Mouse (Mus musculus) CH12.LX (cell line): ENCODE results near the gene Ap1m2. TPM values are rescaled to one million over a fixed set of nuclear protein-coding genes. Genes with fewer than 3 reads are reported as not detected.

Experiments
- DNase-seq: peaks from one replicate; pipeline ENCODE4 v3.0.0-alpha.2; 2013; ENCODE audit errors: extremely low read depth
- H3K27ac ChIP-seq: 2 replicates; pipeline ENCODE4 v1.5.1; 2012; ENCODE audit warnings: low read depth, mild to moderate bottlenecking, control low read depth, moderate library complexity; ENCODE audit not compliant: insufficient read depth
- H3K27me3 ChIP-seq: replicated peaks from 2 replicates; pipeline ENCODE3; 2012; ENCODE audit warnings: inconsistent platforms
- H3K36me3 ChIP-seq, 2 experiments: replicated peaks in 1 of 2; 2 replicates each; pipeline versions ENCODE3 to v1.6.1; 2012; ENCODE audit warnings: inconsistent platforms in 1 of 2, low read length in 1 of 2, mild to moderate bottlenecking in 1 of 2, mixed read lengths in 1 of 2, moderate library complexity in 1 of 2; ENCODE audit not compliant: control insufficient read depth in 1 of 2, insufficient read depth in 1 of 2
- H3K4me1 ChIP-seq, 2 experiments: 2 replicates each; pipeline ENCODE4 v1.6.1; 2012; ENCODE audit warnings: inconsistent platforms in 1 of 2, moderate library complexity in 1 of 2; ENCODE audit not compliant: insufficient read depth in 2 of 2, control insufficient read depth in 1 of 2
- H3K4me2 ChIP-seq: 2 replicates; pipeline ENCODE4 v1.6.1; 2012; ENCODE audit warnings: low read depth, mild to moderate bottlenecking, control low read depth; ENCODE audit not compliant: poor library complexity, insufficient read depth, severe bottlenecking
- H3K4me3 ChIP-seq, 3 experiments: fragments of 150-350 bp in 1 of 3; sonication (generic) in 1 of 3; replicated peaks in 1 of 3; 2 replicates each; pipeline versions ENCODE3 to v1.5.1; 2011 to 2012; ENCODE audit warnings: low read depth in 2 of 3, low read length in 2 of 3, mild to moderate bottlenecking in 2 of 3, moderate library complexity in 2 of 3, control low read depth in 1 of 3, improper control_type of control experiment in 1 of 3, inconsistent platforms in 1 of 3, mixed read lengths in 1 of 3; ENCODE audit not compliant: poor library complexity in 1 of 3
- H3K79me2 ChIP-seq: replicated peaks from 2 replicates; pipeline ENCODE4 v1.6.1; 2012; ENCODE audit warnings: mild to moderate bottlenecking, moderate library complexity; ENCODE audit not compliant: control insufficient read depth, poor library complexity, insufficient read depth, severe bottlenecking; ENCODE audit errors: extremely low read depth
- H3K9ac ChIP-seq: 2 replicates; pipeline ENCODE4 v1.6.1; 2012; ENCODE audit warnings: low read depth, mild to moderate bottlenecking, control low read depth, moderate library complexity; ENCODE audit not compliant: insufficient read depth
- H3K9me3 ChIP-seq: replicated peaks from 2 replicates; pipeline ENCODE3; 2012; ENCODE audit warnings: low read length, inconsistent platforms, mixed read lengths
- BHLHE40 ChIP-seq: IDR thresholded peaks from 2 replicates; pipeline ENCODE4 v1.6.1; 2011; ENCODE audit warnings: mild to moderate bottlenecking, low read depth, low read length, improper control_type of control experiment
- CHD2 ChIP-seq: IDR thresholded peaks from 2 replicates; pipeline ENCODE4 v1.6.1; 2011; ENCODE audit warnings: low read length, improper control_type of control experiment
- CTCF ChIP-seq, 2 experiments: IDR thresholded peaks in 1 of 2; conservative IDR thresholded peaks in 1 of 2; 2 replicates each; pipeline ENCODE4 v1.5.1; 2011 to 2012; ENCODE audit warnings: low read depth in 2 of 2, low read length in 2 of 2, improper control_type of control experiment in 1 of 2, inconsistent platforms in 1 of 2, mild to moderate bottlenecking in 1 of 2, moderate library complexity in 1 of 2
- ELF1 ChIP-seq: IDR thresholded peaks from 2 replicates; pipeline ENCODE4 v1.6.1; 2014; ENCODE audit warnings: low read depth, mild to moderate bottlenecking, inconsistent platforms, low read length, improper control_type of control experiment
- EP300 ChIP-seq: IDR thresholded peaks from 2 replicates; pipeline ENCODE4 v1.6.1; 2011; ENCODE audit warnings: low read length, improper control_type of control experiment
- ETS1 ChIP-seq: conservative IDR thresholded peaks from 2 replicates; pipeline ENCODE4 v1.6.1; 2012; ENCODE audit warnings: low read depth, mild to moderate bottlenecking, inconsistent platforms, low read length, improper control_type of control experiment, moderate library complexity
- HCFC1 ChIP-seq: IDR thresholded peaks from 2 replicates; pipeline ENCODE4 v1.6.1; 2012; ENCODE audit warnings: low read depth, mild to moderate bottlenecking, inconsistent platforms, low read length, improper control_type of control experiment
- IRF4 ChIP-seq: IDR thresholded peaks from 2 replicates; pipeline ENCODE4 v1.6.1; 2014; ENCODE audit warnings: low read depth, mild to moderate bottlenecking, inconsistent platforms, low read length, improper control_type of control experiment
- JUN ChIP-seq: IDR thresholded peaks from 2 replicates; pipeline ENCODE4 v1.6.1; 2011; ENCODE audit warnings: low read depth, mild to moderate bottlenecking, low read length, improper control_type of control experiment, moderate library complexity; ENCODE audit not compliant: insufficient read depth
- KAT2A ChIP-seq: IDR thresholded peaks from 2 replicates; pipeline ENCODE4 v1.6.1; 2012; ENCODE audit warnings: low read length, improper control_type of control experiment, inconsistent platforms; ENCODE audit not compliant: insufficient replicate concordance
- MAFK ChIP-seq: IDR thresholded peaks from 2 replicates; pipeline ENCODE4 v1.6.1; 2011; ENCODE audit warnings: low read length, improper control_type of control experiment; ENCODE audit not compliant: insufficient replicate concordance
- MAX ChIP-seq: IDR thresholded peaks from 2 replicates; pipeline ENCODE4 v1.6.1; 2011; ENCODE audit warnings: low read length, improper control_type of control experiment
- MAZ ChIP-seq: IDR thresholded peaks from 2 replicates; pipeline ENCODE4 v1.6.1; 2012; ENCODE audit warnings: low read depth, mild to moderate bottlenecking, inconsistent platforms, low read length, improper control_type of control experiment, moderate library complexity
- MXI1 ChIP-seq: IDR thresholded peaks from 2 replicates; pipeline ENCODE4 v1.6.1; 2011; ENCODE audit warnings: mild to moderate bottlenecking, low read depth, low read length, improper control_type of control experiment
- NELFE ChIP-seq: IDR thresholded peaks from 2 replicates; pipeline ENCODE4 v1.6.1; 2011; ENCODE audit warnings: low read depth, low read length, improper control_type of control experiment
- PAX5 ChIP-seq: IDR thresholded peaks from 2 replicates; pipeline ENCODE4 v1.6.1; 2012; ENCODE audit warnings: low read length, inconsistent platforms, mixed read lengths
- POLR2AphosphoS2 ChIP-seq: IDR thresholded peaks from 2 replicates; pipeline ENCODE4 v1.6.1; 2011; ENCODE audit warnings: low read depth, low read length, improper control_type of control experiment
- SMC3 ChIP-seq: IDR thresholded peaks from 2 replicates; pipeline ENCODE4 v1.6.1; 2011; ENCODE audit warnings: low read depth, low read length, improper control_type of control experiment
- TBP ChIP-seq: conservative IDR thresholded peaks from 2 replicates; pipeline ENCODE4 v1.6.1; 2011; ENCODE audit warnings: low read depth, low read length, improper control_type of control experiment
- TCF12 ChIP-seq: IDR thresholded peaks from 2 replicates; pipeline ENCODE4 v1.6.1; 2014; ENCODE audit warnings: low read depth, mild to moderate bottlenecking, inconsistent platforms, low read length, improper control_type of control experiment
- USF1 ChIP-seq: IDR thresholded peaks from 2 replicates; pipeline ENCODE4 v1.6.1; 2014; ENCODE audit warnings: low read depth, mild to moderate bottlenecking, inconsistent platforms, low read length, improper control_type of control experiment
- ZKSCAN1 ChIP-seq: IDR thresholded peaks from 2 replicates; pipeline ENCODE4 v1.6.1; 2012; ENCODE audit warnings: low read depth, inconsistent platforms, low read length, improper control_type of control experiment, borderline replicate concordance
- ZNF384 ChIP-seq: IDR thresholded peaks from 2 replicates; pipeline ENCODE4 v1.6.1; 2012; ENCODE audit warnings: low read depth, low read length, improper control_type of control experiment, inconsistent platforms
- dilution Hi-C: fragments of 300-500 bp; cut with MboI; formaldehyde crosslinking; loops from 2 replicates; pipeline ENCODE4 v1.14.3; 2020; ENCODE audit warnings: low sequenced_read_pairs; ENCODE audit not compliant: extremely low pct_unique_long_range_greater_than_20kb, extremely low pct_ligation_motif_present
- in situ Hi-C: fragments of 300-500 bp; cut with MboI; formaldehyde crosslinking; loops from 3 replicates; pipeline ENCODE4 v1.14.3; 2019; ENCODE audit warnings: low sequenced_read_pairs, low pct_ligation_motif_present, low pct_unique_long_range_greater_than_20kb, mixed read lengths
- polyA plus RNA-seq: library from polyadenylated mRNA; unstranded; fragments of >175 nt; gene quantifications from 2 replicates; pipeline ENCODE4 v1.2.1, GENCODE M21; 2012; ENCODE audit warnings: low read depth; ENCODE audit not compliant: insufficient read length
- total RNA-seq, 2 experiments: library from RNA; depleted of rRNA; stranded (reverse); fragments of 300-350 nt in 1 of 2; fragments of >200 nt in 1 of 2; gene quantifications; 2 replicates each; pipeline ENCODE4 v1.2.3; 2012 to 2014

Ap1m2 gene
- total and polyA plus RNA-seq, 3 experiments: 0.51 to 2.6 (median 0.51) TPM

DNA sequence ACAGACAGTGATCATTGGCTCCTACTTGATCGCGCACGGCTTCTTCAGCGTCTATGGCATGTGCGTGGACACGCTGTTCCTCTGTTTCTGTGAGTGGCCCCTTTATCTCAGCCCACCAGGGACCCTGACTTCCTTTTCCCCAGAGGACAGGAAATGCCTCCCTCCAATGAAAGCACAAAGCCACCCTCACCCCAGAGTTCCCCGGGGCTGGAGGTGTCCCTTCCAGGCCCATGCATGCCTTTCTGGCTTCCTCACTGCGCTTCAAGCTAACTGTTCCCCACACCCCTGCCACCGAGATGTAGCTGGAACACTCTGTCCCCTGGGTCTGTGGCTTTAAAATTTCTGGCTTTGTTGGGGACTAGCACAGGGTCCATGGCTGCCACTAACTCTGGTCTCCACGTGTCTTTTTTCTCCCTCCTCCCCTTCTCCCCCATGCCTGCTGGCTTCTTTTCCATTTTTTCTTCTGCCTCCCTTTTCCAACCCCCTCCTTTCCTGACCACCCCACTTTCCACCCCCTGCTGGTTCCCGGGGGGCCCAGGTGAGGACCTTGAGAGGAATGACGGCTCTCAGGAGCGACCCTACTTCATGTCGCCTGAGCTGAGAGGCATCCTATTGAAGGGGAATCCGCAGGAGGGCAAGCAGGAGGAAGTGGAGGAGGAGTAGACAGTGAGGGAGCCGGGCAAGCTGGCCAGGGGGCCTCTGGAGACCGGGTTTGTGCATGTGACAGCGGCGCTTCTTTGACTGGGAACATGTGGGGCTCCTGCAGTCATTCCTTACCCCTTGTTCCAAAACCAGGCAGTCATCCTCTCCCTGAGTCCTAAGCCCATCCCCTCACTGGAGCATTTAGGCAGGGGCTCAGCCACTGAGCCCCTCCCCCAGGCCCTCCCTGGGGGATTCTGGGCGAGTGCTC, 40.6 kb upstream of the Ap1m2 start:
- Histone ChIP-seq H3K4me1 (peaks cover 6 to 36% of the 10 kb centered on the region in 2 experiments; a peak in 3 of 4 replicates), H3K9me3 (peaks cover 3% of the 10 kb centered on the region), H3K4me3 (no peak overlapping the region), H3K79me2 (no peaks in the 10 kb centered on the region), H3K36me3 (peaks cover 33 to 69% of the 10 kb centered on the region in 2 experiments), H3K27me3 (no peaks in the 10 kb centered on the region), H3K9ac (peak overlapping the region; percentile 21; the same call in 1 of the 2 replicates), H3K4me2 (no peak overlapping the region), H3K27ac (0 out of 2 replicates have a peak overlapping the region, but pooled peaks have one; percentile 2)
- in situ Hi-C loops (loop anchor here (5.0 kb wide), 1 partner anchor 40 kb away; the partner anchor contains the start of gene Ap1m2), dilution Hi-C loops (no loop called here)
- no peak for DNase-seq
- 0 out of 2 replicates have a peak, but pooled peaks have one; percentile 25 for TF ChIP-seq KAT2A
- TF ChIP-seq ZNF384: no peak
- TF ChIP-seq TCF12: no peak
- no peak for TF ChIP-seq JUN
- peak; percentile 40 for TF ChIP-seq EP300
- peak; percentile 23; the same call in 1 of the 2 replicates for TF ChIP-seq MXI1
- peak; percentile 35; the same call in 1 of the 2 replicates for TF ChIP-seq BHLHE40
- TF ChIP-seq POLR2AphosphoS2: no peak
- TF ChIP-seq CHD2: peak; percentile 50; the same call in 1 of the 2 replicates
- peak; percentile 28; the same call in 1 of the 2 replicates for TF ChIP-seq MAX
- TF ChIP-seq PAX5: no peak
- TF ChIP-seq ZKSCAN1: no peak
- no peak for TF ChIP-seq ELF1
- no peak for TF ChIP-seq HCFC1
- TF ChIP-seq IRF4: no peak
- TF ChIP-seq ETS1: no peak
- no peak for TF ChIP-seq USF1

DNA sequence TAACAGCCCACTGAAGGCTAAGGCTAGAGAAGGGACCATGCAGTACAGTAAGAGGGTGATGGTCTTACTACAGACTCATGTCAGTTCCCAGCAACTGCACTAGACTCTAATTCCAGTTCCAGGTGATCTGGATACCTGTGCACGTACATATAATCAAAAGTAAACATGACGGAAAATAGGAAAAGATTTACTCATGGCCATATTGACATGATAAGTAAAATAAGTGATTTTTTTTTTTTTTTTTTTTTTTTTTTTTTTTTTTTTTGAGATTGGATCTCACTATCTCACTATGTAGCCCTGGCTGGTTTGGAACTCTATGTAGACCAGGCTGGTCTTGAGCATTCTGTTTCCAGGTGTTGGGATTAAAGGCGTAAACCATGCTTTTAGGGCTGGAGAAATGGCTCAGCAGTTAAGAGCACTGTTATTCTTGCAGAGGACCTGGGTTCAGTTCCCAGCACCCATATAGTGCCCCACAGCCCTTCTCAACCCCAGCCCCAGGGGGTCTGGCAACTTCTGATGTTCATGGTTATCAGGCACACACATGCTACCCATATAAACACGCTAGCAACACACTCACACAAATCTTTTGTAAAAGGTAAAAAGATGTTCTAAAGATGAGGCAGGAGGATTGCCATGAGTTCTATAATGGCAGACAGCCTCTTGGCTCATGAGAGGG, 39.7 kb upstream of the Ap1m2 start:
- no peak overlapping the region for H3K4me2 ChIP-seq
- H3K4me3 ChIP-seq: no peak overlapping the region
- H3K27me3 ChIP-seq: no peaks in the 10 kb centered on the region
- TF ChIP-seq ZNF384 (peak; percentile 32; the same call in 1 of the 2 replicates), USF1 (no peak), CTCF (conservative IDR thresholded peaks at IDR 0.05 in 1 of 2, IDR thresholded peaks at IDR 0.05 in 1 of 2; ENCODE audit: low read depth in 2 of 2, low read length in 2 of 2) (no peak), MAFK (no peak), MAZ (no peak), NELFE (no peak), TBP (no peak), SMC3 (no peak)
- H3K27ac ChIP-seq: no peak overlapping the region
- peaks cover 6 to 36% of the 10 kb centered on the region in 2 experiments; a peak in 3 of 4 replicates for H3K4me1 ChIP-seq
- no peak for DNase-seq
- in situ Hi-C loops (loop anchor here (5.0 kb wide), 1 partner anchor 40 kb away; the partner anchor contains the start of gene Ap1m2), dilution Hi-C loops (no loop called here)
- H3K9me3 ChIP-seq: peaks cover 3% of the 10 kb centered on the region
- H3K36me3 ChIP-seq: peaks cover 40 to 78% of the 10 kb centered on the region in 2 experiments
- no peaks in the 10 kb centered on the region for H3K79me2 ChIP-seq
- H3K9ac ChIP-seq: no peak overlapping the region
